In genomic region chr1:84186756-84187437, GRCm38 (mm10) we compare ENCODE assay signal across 16 mouse cellular contexts.
DNase-seq lines count a peak whose midpoint lies in the region.
"Had no signal": no experiment of that assay in that cellular context is flagged by ENCODE, and none has a peak within 500 bp of the region (broad histone marks: within the 10 kb centered on the region; RNA-seq: fewer than 3 reads in every experiment).

No protein-coding gene starts in this region.

- peak; percentile 57 for DNase-seq in heart, adult 11 months
- DNase-seq in heart, adult 9 months (ENCODE audit: low spot score in 2 of 2), result no peak
- DNase-seq in embryo, embryonic 9.5 days (ENCODE audit: extremely low spot score), result peak; percentile 7
- DNase-seq in hindlimb bud, embryonic 11.5 days (ENCODE audit: extremely low spot score, low read depth, low spot score), result peak; percentile 50
- DNase-seq in kidney, postnatal 10 days, result no peak
- DNase-seq in adrenal gland, adult 2 months, result no peak
- no peak for DNase-seq in cerebellum, adult 9-10 months
- DNase-seq: adrenal gland, postnatal 25 days; B cell, adult 2 months; cerebellum, adult 9-11 months; gastrocnemius, adult 2 months; kidney, adult 9 months; kidney, postnatal 25 days; layer of hippocampus, postnatal 36 days; liver, postnatal 0 days; thymus, postnatal 25 days had no signal

Comparison
In these comparisons a context has a peak if more than half of its experiments do, and no peak if none do; other contexts are left out.
1. DNase-seq: peak in heart, adult 11 months (single experiment), embryo, embryonic 9.5 days (single experiment) and hindlimb bud, embryonic 11.5 days (single experiment); none in heart, adult 9 months (0 of 2), kidney, postnatal 10 days (single experiment), adrenal gland, adult 2 months (single experiment) and cerebellum, adult 9-10 months (single experiment).